Mouse (Mus musculus) MN1 (cell line): ENCODE data around the gene Tsc22d4.
A peak's percentile ranks its signal among the peaks of the same experiment; 100 is the strongest.
"Not testable (repeated sequence)": the region's sequence is repeated elsewhere in the genome, so short reads cannot be mapped to it uniquely, and the experiment has no call there.

ENCODE experiments used
- DNase-seq: peaks from one replicate; pipeline ENCODE4 v3.0.0-alpha.2; 2016; ENCODE audit warnings: low spot score

Gene Tsc22d4

GRCm38 (mm10) chr5:137745214-137746171, at the start of gene Tsc22d4:
TSS of gene Tsc22d4 (plus strand) at chr5:137745730.
- peak; percentile 97 for DNase-seq

DNA sequence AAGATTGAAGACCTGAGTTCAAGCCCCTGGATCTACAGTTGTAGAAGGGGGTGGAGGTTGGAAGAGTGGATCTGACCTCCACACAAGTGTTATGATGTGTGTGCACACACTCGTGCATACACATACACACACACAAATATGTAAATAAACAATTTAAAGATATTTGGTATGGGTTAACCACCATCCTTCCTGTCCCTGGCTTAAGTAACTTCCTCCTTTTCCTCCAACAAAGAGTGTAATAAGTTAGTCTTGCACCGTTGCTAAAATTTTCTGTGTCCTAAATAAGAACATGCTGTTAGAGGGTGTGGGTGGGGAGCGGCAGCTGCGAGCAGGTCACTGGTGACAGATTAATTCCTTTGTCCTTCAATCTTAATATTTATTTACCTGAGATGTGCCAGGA, 49.6 kb upstream of the Tsc22d4 start:
- DNase-seq = no peak

DNA sequence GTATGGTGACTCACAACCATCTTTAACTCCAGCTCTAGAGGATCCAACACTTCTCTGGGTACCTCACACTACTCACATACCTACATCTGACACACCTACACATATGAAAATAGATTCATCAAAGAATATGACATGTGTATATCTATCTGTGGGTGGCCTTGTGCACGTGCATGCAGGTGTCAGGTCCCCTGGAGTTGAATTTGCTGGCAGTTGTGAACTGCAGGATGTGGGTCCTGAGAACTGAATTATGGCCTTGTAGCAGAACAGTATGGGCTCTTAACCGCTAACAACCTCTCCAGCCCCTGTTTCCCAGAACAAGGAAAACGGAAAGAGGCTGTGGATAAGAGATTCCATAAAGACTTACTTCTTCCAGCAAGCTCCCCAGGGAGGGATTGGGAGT, 46.5 kb upstream of the Tsc22d4 start:
- no peak for DNase-seq

- no peak for DNase-seq
Measured at GRCm38 (mm10) chr5:137699850-137700249, 45.7 kb upstream of the Tsc22d4 start.

DNA sequence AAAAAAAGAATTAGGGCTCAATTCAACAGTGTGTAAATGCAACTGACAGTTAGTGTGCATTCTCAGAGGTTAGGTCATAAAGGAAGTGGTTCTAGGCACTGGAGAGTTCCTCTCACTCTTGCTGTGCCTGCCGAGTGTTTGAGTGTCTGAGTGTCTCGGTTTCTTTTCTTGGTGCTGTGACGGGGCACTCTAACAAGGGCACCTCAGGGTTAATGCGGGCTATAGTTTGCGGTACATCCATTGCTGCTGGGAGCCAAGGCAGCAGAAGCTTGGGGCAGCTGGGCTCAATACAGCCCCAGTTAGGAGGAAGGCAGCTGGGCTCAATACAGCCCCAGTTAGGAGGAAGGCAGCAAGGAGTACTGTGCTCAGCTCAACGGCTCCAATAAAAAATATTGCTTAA, 40.3 kb upstream of the Tsc22d4 start:
- DNase-seq = no peak

DNA sequence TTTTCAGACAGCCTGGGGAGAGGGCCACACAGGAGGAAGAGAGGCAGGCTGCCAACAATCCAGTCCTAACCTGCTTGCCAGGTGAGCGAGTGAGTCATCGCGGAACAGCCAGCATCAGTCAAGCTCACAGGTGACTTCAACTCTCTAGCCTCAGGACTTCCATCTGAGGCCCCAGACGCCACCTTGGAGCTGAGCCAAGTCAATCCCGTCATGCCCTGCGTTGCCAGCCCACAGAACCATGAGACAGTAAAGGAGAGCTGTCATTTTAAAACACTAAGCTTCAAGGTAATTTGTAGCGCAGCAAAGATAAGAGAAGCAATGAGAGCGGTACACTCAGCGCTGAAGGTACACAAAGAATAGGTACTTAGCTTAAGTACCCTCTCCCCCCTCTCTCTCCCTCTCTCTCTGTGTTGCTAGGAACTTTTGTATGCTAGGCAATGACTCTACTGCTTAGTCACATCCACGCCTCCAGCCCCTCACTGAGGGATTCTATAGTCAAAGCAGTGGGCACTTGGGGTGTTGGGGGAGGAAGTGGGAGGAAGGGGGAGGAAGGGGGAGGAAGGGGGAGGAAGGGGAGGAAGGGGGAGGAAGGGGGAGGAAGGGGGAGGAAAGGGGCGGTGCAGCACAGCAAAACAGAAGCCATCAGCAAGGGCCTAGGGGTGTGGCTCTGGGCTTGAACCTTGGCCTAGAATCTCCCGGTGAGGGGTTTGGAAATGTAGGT, 38.5 kb upstream of the Tsc22d4 start:
- DNase-seq = peak; percentile 87

DNA sequence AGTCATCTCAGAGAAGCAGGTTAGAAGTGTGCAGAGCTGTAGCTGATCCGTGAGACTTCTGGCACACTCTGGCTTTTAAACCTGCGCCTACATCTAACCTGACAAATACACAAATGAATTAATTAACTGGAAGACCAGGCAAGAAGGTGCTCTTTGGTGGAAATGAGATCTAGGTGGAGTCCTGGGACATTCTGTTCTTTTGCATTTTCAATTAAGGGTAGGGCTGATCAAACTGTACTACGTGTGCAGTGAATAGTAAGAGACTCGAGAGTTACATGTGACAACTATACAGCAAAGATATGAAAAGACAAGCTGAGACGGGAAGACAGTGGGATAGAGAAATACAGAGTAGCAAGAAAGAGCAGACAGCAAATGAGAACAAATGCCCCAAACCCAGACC, 32.1 kb upstream of the Tsc22d4 start:
- no peak for DNase-seq

GRCm38 (mm10) chr5:137715685-137716084, 29.8 kb upstream of the Tsc22d4 start:
- no peak for DNase-seq

GRCm38 (mm10) chr5:137718020-137718790, 27.3 kb upstream of the Tsc22d4 start:
- no peak for DNase-seq

DNA sequence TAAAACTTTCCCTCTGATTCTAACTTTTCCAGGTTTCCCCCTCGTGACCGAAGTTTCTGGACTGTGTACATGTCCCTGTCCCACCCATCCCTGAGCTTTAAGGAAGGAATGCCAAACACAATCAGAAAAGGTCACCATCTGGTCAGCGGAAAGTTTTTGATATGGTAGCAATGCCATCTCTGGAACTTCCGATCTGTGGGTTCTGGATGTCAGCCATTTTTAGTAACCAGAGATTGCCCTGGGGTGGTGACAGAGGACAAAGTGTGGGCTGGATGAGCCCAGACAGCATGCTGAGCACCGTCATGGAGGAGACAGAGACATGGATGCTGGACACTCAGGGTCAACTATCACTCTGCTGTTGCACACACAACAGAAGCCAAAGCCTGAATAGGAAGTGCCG, 26.4 kb upstream of the Tsc22d4 start:
- no peak for DNase-seq

DNA sequence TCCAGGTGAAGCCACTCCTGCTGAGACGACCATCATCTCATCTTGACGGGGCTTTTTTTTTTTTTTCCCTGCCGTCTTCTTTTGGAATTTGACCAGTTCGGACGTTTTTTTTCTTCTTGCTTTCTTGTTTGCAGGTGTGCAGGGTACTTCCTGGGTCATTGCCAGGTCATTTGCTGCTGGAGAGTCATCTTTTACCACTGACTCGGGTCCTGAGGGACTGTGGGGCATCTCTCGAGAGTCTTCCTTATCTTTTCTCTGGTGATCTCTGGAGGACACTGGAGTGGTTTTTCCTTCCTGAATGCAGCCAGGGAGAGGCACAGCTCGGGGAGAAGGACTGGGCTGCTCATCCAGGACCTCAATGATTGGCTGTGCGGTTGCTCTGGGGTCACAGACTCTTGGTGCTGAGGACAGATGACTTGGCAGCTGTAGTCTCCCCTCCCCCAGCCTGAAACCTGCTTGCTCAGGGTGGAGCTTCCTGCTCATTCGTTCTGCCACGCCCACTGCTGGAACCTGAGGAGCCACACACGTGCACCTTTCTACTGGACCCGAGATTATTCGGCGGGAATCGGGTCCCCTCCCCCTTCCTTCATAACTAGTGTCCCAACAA, 24.9 kb upstream of the Tsc22d4 start:
- DNase-seq = not testable (repeated sequence)

- DNase-seq = no peak
Measured at GRCm38 (mm10) chr5:137723840-137724239, 21.7 kb upstream of the Tsc22d4 start.

DNA sequence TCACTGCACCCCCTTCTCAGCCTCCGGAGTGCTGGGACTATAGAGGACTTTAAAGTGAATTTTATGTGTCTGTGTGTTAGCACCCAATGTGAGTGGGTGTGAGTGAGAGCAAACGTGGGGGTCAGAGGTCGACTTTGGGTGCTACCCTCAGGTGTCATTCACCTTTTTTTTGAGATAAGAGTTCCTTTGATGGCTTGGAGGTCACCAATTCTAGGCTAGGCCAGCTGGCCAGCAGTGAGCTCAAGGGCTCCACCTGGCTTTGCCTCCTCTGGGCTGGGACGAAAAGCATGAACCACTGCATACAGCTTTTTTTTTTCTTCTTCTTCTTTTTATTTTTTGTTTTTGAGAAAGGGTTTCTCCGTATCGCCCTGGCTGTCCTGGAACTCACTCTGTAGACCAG, 18.8 kb upstream of the Tsc22d4 start:
- no peak for DNase-seq

GRCm38 (mm10) chr5:137733638-137734288, 11.8 kb upstream of the Tsc22d4 start:
- DNase-seq = no peak

GRCm38 (mm10) chr5:137734289-137735061, 11.1 kb upstream of the Tsc22d4 start:
- peak; percentile 93 for DNase-seq

- DNase-seq = no peak
Measured at GRCm38 (mm10) chr5:137737400-137737940, 8.1 kb upstream of the Tsc22d4 start.

GRCm38 (mm10) chr5:137738516-137738915, 7.0 kb upstream of the Tsc22d4 start:
- DNase-seq = peak; percentile 87

DNA sequence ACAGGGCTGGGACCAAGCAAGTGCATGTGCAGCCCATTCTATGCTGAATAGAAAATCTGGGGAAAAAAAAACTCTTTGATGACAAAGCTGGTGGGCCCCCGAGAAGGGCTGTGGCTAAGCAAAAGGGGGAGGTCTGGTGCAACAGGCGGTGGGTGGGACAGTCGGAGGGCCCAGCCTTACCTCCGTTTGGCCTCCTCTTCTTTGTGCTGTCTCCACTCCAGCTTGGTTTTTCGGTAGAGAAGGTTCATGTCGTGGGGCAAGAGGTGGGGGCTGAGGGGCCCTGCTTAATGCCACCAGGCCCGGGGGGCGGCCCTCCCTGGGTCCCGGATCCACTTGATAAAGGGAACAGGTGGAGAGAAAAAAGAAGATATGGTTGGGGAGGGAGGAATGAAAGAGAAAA, 6.1 kb upstream of the Tsc22d4 start:
- DNase-seq = no peak

DNA sequence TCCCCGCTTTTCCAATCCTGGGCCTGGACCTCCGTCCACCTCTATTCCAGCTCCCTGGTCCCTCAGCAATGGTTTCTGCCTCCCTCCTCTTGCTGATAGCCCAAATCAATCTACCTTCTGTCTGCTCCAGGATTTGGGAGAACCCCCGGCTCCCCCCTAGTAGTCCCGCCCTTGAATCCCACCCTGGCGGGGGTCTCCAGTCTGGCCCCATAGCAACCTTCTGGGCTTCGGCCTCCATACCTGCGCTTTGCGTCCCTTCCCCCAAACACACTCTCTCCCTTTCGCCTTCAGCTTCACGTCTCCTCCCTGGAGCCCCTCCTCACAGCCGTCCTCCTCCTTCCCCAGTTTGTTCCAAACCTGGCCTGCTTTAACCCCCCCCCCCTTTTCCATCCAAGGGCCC, 5.0 kb upstream of the Tsc22d4 start:
- no peak for DNase-seq
